In the genomic region with DNA sequence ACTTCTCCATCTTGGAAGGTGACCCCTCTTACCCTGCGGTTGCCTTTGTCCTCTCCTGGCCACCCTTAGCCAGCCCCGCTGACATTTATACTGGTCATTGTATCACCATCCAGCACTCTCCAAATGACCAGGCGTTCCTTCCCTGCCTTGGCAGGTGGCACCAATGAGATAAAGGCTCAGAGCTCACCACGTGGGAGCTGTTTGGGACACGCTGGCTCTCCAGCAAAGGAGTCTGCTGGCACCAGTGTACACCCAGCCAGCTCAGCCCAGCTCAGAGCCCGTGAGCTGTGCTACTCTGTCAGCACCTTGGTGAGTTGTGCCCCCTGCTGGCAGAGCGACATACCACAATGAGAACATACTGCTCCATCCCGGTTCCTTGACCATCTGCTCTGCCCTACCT, we compare ENCODE assay signal across 8 mouse cellular contexts. TPM values are rescaled to one million over a fixed set of nuclear protein-coding genes. Genes with fewer than 3 reads are reported as not detected.
DNase-seq lines count a peak whose midpoint lies in the region; ATAC-seq and TF ChIP-seq lines count a peak whose summit lies in the region.

A gene (minus strand): TSS at position 144 of the 400 bp plus-strand sequence.

- H3K9me3 ChIP-seq in heart, embryonic 12.5 days (replicated peaks), result no peaks in the 10 kb centered on the region
- no peaks in the 10 kb centered on the region for H3K9me3 ChIP-seq in liver, embryonic 12.5 days (replicated peaks)
- no peaks in the 10 kb centered on the region for H3K9me3 ChIP-seq in stomach, embryonic 16.5 days (replicated peaks; ENCODE audit: control insufficient read depth, low read length)

- H3K9ac ChIP-seq in heart, embryonic 12.5 days, result peak within 1 kb of the TSS; percentile 82
- no peak within 1 kb of the TSS for H3K9ac ChIP-seq in liver, embryonic 12.5 days
- no peak within 1 kb of the TSS for H3K9ac ChIP-seq in stomach, embryonic 16.5 days (ENCODE audit: low read length)

- 20% methylated on average over 8 of the region's 8 CpGs for WGBS in heart, embryonic 12.5 days
- 28% methylated on average over 8 of the region's 8 CpGs for WGBS in liver, embryonic 12.5 days (ENCODE audit: insufficient replicate concordance)
- WGBS in stomach, embryonic 16.5 days, result 33% methylated on average over 8 of the region's 8 CpGs

- H3K27me3 ChIP-seq in heart, embryonic 12.5 days (replicated peaks), result no peaks in the 10 kb centered on the region
- H3K27me3 ChIP-seq in liver, embryonic 12.5 days (replicated peaks), result no peaks in the 10 kb centered on the region
- no peaks in the 10 kb centered on the region for H3K27me3 ChIP-seq in stomach, embryonic 16.5 days (ENCODE audit: control insufficient read depth, insufficient read depth, low read length)

- H3K4me2 ChIP-seq in heart, embryonic 12.5 days, result peak within 1 kb of the TSS; percentile 66
- no peak within 1 kb of the TSS for H3K4me2 ChIP-seq in liver, embryonic 12.5 days
- H3K4me2 ChIP-seq in stomach, embryonic 16.5 days (ENCODE audit: low read depth, low read length), result no peak within 1 kb of the TSS

- TF ChIP-seq CTCF in brain, embryonic 14.5 days (IDR thresholded peaks at IDR 0.05; ENCODE audit: borderline replicate concordance, extremely low read depth, insufficient read depth, insufficient read length), result peak; percentile 68

- peak within 1 kb of the TSS; percentile 52 for H3K4me3 ChIP-seq in heart, embryonic 12.5 days
- no peak within 1 kb of the TSS for H3K4me3 ChIP-seq in liver, embryonic 12.5 days
- H3K4me3 ChIP-seq in stomach, embryonic 16.5 days (replicated peaks; ENCODE audit: low read length), result no peak within 1 kb of the TSS

- no peak for TF ChIP-seq POLR2A in brain, embryonic 14.5 days (IDR thresholded peaks at IDR 0.05; ENCODE audit: borderline replicate concordance, extremely low read depth, insufficient read depth, insufficient read length, poor library complexity, severe bottlenecking)

- peak; percentile 69 for ATAC-seq in CD4-positive, CD25-positive, alpha-beta regulatory T cell, adult 4 months
- ATAC-seq in erythroid progenitor cell, adult 5-6 weeks (replicated peaks; ENCODE audit: low FRiP score, poor library complexity, severe bottlenecking), result peak; percentile 72
- peak; percentile 80 for ATAC-seq in heart, embryonic 12.5 days (ENCODE audit: insufficient number of reproducible peaks, low FRiP score)
- peak; percentile 69 for ATAC-seq in liver, embryonic 12.5 days
- peak; percentile 73 for ATAC-seq in stomach, embryonic 16.5 days (ENCODE audit: insufficient read depth, low FRiP score)

- peak within 1 kb of the TSS; percentile 95 for H3K27ac ChIP-seq in heart, embryonic 12.5 days (ENCODE audit: poor library complexity, severe bottlenecking)
- H3K27ac ChIP-seq in liver, embryonic 12.5 days, result no peak within 1 kb of the TSS
- no peak within 1 kb of the TSS for H3K27ac ChIP-seq in stomach, embryonic 16.5 days (ENCODE audit: low read length)

- H3K4me1 ChIP-seq in heart, embryonic 12.5 days (replicated peaks), result peaks cover 23% of the 10 kb centered on the region
- H3K4me1 ChIP-seq in liver, embryonic 12.5 days, result no peaks in the 10 kb centered on the region
- H3K4me1 ChIP-seq in stomach, embryonic 16.5 days (ENCODE audit: control insufficient read depth, insufficient read depth, low read length), result no peaks in the 10 kb centered on the region

- peak; percentile 61 for DNase-seq in brain, embryonic 14.5 days (ENCODE audit: low read depth)
- DNase-seq in kidney, postnatal 10 days, result peak; percentile 85
- peak; percentile 58 for DNase-seq in neural tube, embryonic 10.5 days (ENCODE audit: extremely low spot score, low spot score)

- H3K36me3 ChIP-seq in heart, embryonic 12.5 days, result peaks cover 44% of the 10 kb centered on the region
- peaks cover 30% of the 10 kb centered on the region for H3K36me3 ChIP-seq in liver, embryonic 12.5 days
- H3K36me3 ChIP-seq in stomach, embryonic 16.5 days (ENCODE audit: control insufficient read depth, insufficient read depth, low read length), result 0 out of 2 replicates have a peak, but pooled peaks cover 3% of the 10 kb centered on the region

RNA-seq across cellular contexts. Expression of the gene that starts here (rescaled TPM):
- under 1 TPM in 1 of 2 experiments, not detected in 1; 0.12 TPM for polyA plus RNA-seq in CD4-positive, CD25-positive, alpha-beta regulatory T cell, adult 4 months (2017; shearing (Covaris generic))
- polyA plus RNA-seq in brain, embryonic 14.5 days (2012; rRNA removed), result 0.14 and 0.29 TPM in 2 replicates
- not detected in 2 replicates for total RNA-seq in erythroid progenitor cell, adult 5-6 weeks (2015; ENCODE audit: low replicate concordance)
- total RNA-seq in erythroid progenitor cell, adult 5-6 weeks (2017; ENCODE audit: low replicate concordance), result 3.7 TPM in 1 of 2 replicates, not detected in the other
- polyA plus RNA-seq in heart, embryonic 12.5 days (2016; fragmentation: Nextera tagmentation; extraction: Ambion mirVana), result 167 and 180 TPM in 2 replicates
- not detected in 2 replicates for polyA plus RNA-seq in liver, embryonic 12.5 days (2016; fragmentation: Nextera tagmentation; extraction: Ambion mirVana)
- 0.69 and 4.2 TPM in 2 replicates for polyA plus RNA-seq in stomach, embryonic 16.5 days (2015; fragmentation: Nextera tagmentation; extraction: Ambion mirVana)

Comparison
In these comparisons a context has a peak if more than half of its experiments do, and no peak if none do; other contexts are left out.
1. RNA of the gene that starts here (polyA plus RNA-seq): 167 to 180 TPM in heart, embryonic 12.5 days; 0.69 to 4.2 TPM in stomach, embryonic 16.5 days, 0.12 TPM in CD4-positive, CD25-positive, alpha-beta regulatory T cell, adult 4 months, 0.14 to 0.29 TPM in brain, embryonic 14.5 days and not detected in liver, embryonic 12.5 days; every median in the first group is over 10 times any median in the second.
2. Peak in ATAC-seq in CD4-positive, CD25-positive, alpha-beta regulatory T cell, adult 4 months; RNA of the gene not detected or under 1 TPM.
3. Peak in DNase-seq in brain, embryonic 14.5 days; RNA of the gene not detected or under 1 TPM.
4. Peak in ATAC-seq in liver, embryonic 12.5 days; RNA of the gene not detected or under 1 TPM.
5. Peak in every context shown above with its lines, with median percentiles within 50 percentile points of each other: ATAC-seq and DNase-seq.